Mouse (Mus musculus) lung, postnatal 0 days (tissue): ENCODE measurements around the gene 1700030J22Rik.

Experiments used
- CTCF ChIP-seq: IDR thresholded peaks from 2 replicates; pipeline ENCODE4 v1.5.1; 2016; ENCODE audit warnings: antibody characterized with exemption, mild to moderate bottlenecking
- EP300 ChIP-seq: IDR thresholded peaks from 2 replicates; pipeline ENCODE4 v1.6.1; 2016; ENCODE audit warnings: antibody characterized with exemption, mild to moderate bottlenecking, control low read depth

- no peak for TF ChIP-seq CTCF
- TF ChIP-seq EP300 = no peak
These were observed 31.9 kb downstream of the 1700030J22Rik start for GRCm38 (mm10) chr8:116946851-116947250.
